Mouse (Mus musculus): ENCODE measurements at regions not wholly inside any gene's neighbourhood (a gene's known extent, or its start where the extent isn't known, plus 50 kb on each side); places are given as distances from the start of the nearest gene placed in this dataset.

- Histone ChIP-seq H3K27me3 (replicated peaks; ENCODE audit: control insufficient read depth, insufficient read depth, low read length) (no peaks in the 10 kb centered on the region), H3K27ac (ENCODE audit: low read length) (no peak overlapping the region), H3K36me3 (ENCODE audit: control insufficient read depth, insufficient read depth, low read length) (no peaks in the 10 kb centered on the region), H3K4me2 (ENCODE audit: low read depth, low read length) (peak overlapping the region; percentile 43), H3K9me3 (ENCODE audit: control insufficient read depth, low read length) (no peaks in the 10 kb centered on the region), H3K9ac (ENCODE audit: low read depth, low read length) (no peak overlapping the region), H3K4me1 (ENCODE audit: control insufficient read depth, insufficient read depth, low read length) (peaks cover 10% of the 10 kb centered on the region), H3K4me3 (ENCODE audit: low read length) (peak overlapping the region; percentile 17; the same call in 1 of the 2 replicates)
- peak; percentile 63 for ATAC-seq
- WGBS: 36% methylated on average over 6 of the region's 6 CpGs
Measured at GRCm38 (mm10) chr8:12041662-12042061, 201.4 kb downstream of the Tex29 start.

DNA sequence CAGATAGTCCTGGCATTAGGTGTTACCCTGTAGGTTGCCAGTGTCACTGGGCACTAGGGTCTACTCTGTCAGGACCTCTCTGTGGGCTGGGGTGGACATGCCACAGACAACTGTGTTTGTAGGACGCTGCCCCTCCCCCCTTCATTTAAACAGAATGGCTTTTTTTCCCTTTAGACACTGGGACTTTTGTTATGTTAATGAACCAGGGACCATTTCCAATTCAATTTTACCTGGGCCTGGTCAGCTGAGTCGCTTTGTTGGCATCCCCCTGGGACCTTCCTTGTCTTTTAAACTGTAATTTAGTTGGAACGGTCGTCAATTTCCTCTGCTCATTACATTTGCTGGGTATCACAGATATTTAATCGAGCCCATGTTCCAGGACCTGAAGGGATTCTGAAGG lies 210.6 kb downstream of the Tex29 start:
- Histone ChIP-seq H3K9ac (ENCODE audit: low read depth, low read length) (no peak overlapping the region; the same call in 1 of the 2 replicates), H3K4me3 (ENCODE audit: low read length) (no peak overlapping the region), H3K36me3 (ENCODE audit: control insufficient read depth, insufficient read depth, low read length) (no peaks in the 10 kb centered on the region), H3K9me3 (ENCODE audit: control insufficient read depth, low read length) (no peaks in the 10 kb centered on the region), H3K27me3 (replicated peaks; ENCODE audit: control insufficient read depth, insufficient read depth, low read length) (no peaks in the 10 kb centered on the region), H3K27ac (ENCODE audit: low read length) (no peak overlapping the region), H3K4me2 (ENCODE audit: low read depth, low read length) (no peak overlapping the region), H3K4me1 (ENCODE audit: control insufficient read depth, insufficient read depth, low read length) (no peaks in the 10 kb centered on the region)
- 62% methylated on average over 5 of the region's 5 CpGs for WGBS
- ATAC-seq: no peak

- H3K9me3 ChIP-seq (ENCODE audit: control insufficient read depth, low read length): no peaks in the 10 kb centered on the region
- 53% methylated on average over 12 of the region's 12 CpGs for WGBS
- no peak overlapping the region for H3K4me2 ChIP-seq (ENCODE audit: low read depth, low read length)
- no peak overlapping the region; the same call in 1 of the 2 replicates for H3K9ac ChIP-seq (ENCODE audit: low read depth, low read length)
- H3K27ac ChIP-seq (ENCODE audit: low read length): no peak overlapping the region
- no peaks in the 10 kb centered on the region for H3K36me3 ChIP-seq (ENCODE audit: control insufficient read depth, insufficient read depth, low read length)
- no peak overlapping the region for H3K4me3 ChIP-seq (ENCODE audit: low read length)
- no peak for ATAC-seq
- H3K27me3 ChIP-seq (replicated peaks; ENCODE audit: control insufficient read depth, insufficient read depth, low read length): no peaks in the 10 kb centered on the region
- no peaks in the 10 kb centered on the region for H3K4me1 ChIP-seq (ENCODE audit: control insufficient read depth, insufficient read depth, low read length)
Measured at GRCm38 (mm10) chr8:12051357-12051756, 211.1 kb downstream of the Tex29 start.

DNA sequence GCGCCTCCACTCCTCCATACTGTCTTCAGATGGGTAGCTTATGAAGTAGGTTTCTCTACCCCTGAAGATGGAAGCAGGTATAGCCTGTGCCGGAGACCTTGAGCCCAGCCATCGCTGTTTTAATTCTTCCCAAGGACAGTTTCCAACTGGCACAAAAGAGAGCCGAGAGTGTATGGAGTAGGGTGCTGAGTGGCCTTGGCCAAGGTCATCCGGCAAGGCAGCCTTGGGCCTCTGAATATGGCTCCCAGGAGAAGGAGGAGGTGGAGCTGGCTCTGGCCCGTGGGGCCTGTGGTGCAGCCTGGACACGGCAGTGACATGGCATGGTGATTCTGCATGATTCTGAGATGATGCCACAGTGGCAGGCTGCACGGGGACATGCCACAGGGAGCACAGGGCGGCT lies 215.7 kb downstream of the Tex29 start:
- Histone ChIP-seq H3K36me3 (ENCODE audit: control insufficient read depth, insufficient read depth, low read length) (no peaks in the 10 kb centered on the region), H3K4me1 (ENCODE audit: control insufficient read depth, insufficient read depth, low read length) (no peaks in the 10 kb centered on the region), H3K4me3 (ENCODE audit: low read length) (no peak overlapping the region), H3K9ac (ENCODE audit: low read depth, low read length) (no peak overlapping the region), H3K9me3 (ENCODE audit: control insufficient read depth, low read length) (no peaks in the 10 kb centered on the region), H3K4me2 (ENCODE audit: low read depth, low read length) (no peak overlapping the region), H3K27me3 (replicated peaks; ENCODE audit: control insufficient read depth, insufficient read depth, low read length) (no peaks in the 10 kb centered on the region), H3K27ac (ENCODE audit: low read length) (no peak overlapping the region)
- no peak for ATAC-seq
- WGBS: 87% methylated on average over 9 of the region's 9 CpGs

DNA sequence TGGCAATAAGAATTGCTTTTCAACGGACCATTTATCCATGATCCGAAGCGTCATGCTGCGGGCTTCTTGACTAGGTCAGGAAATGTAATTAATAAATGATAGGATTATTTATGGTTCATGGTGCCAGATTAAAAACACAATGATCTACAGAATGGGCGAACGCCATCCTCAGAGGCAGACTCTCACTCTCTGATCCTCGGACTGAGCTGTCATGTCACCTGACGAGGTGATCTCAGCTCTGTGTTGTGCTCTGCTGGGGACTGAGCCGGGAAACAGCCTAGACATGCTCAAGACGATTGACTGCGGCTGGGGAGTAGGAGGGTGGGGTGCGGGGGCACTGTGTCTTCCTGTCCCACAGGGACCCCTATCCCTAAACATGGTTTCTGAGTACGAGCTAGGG lies 217.4 kb upstream of the A230072I06Rik start:
- no peak for ATAC-seq
- H3K9me3 ChIP-seq (ENCODE audit: control insufficient read depth, low read length): no peaks in the 10 kb centered on the region
- no peaks in the 10 kb centered on the region for H3K27me3 ChIP-seq (replicated peaks; ENCODE audit: control insufficient read depth, insufficient read depth, low read length)
- H3K4me2 ChIP-seq (ENCODE audit: low read depth, low read length): no peak overlapping the region
- H3K36me3 ChIP-seq (ENCODE audit: control insufficient read depth, insufficient read depth, low read length): no peaks in the 10 kb centered on the region
- no peak overlapping the region for H3K4me3 ChIP-seq (ENCODE audit: low read length)
- no peak overlapping the region for H3K27ac ChIP-seq (ENCODE audit: low read length)
- no peaks in the 10 kb centered on the region for H3K4me1 ChIP-seq (ENCODE audit: control insufficient read depth, insufficient read depth, low read length)
- no peak overlapping the region for H3K9ac ChIP-seq (ENCODE audit: low read depth, low read length)
- 69% methylated on average over 13 of the region's 13 CpGs for WGBS

DNA sequence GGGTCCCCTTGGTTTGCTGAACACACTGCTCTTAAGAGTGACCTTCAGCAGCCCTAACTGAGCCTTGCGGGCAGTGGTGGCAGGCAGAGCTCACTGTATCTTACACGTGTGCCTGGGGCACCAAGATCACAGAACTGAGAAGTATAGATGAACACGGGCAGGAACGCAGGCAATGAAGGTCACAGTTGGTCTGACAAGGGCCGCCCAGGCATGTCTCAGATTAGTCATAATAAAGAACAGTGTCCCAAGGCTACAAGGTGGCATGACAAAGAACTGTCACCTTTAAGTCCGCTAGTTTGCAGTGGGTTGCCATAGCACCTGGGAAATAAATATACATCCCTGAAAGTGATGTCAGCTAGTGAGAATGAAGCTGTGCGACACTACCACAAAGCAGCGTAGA lies 215.9 kb upstream of the A230072I06Rik start:
- no peaks in the 10 kb centered on the region for H3K36me3 ChIP-seq (ENCODE audit: control insufficient read depth, insufficient read depth, low read length)
- H3K4me2 ChIP-seq (ENCODE audit: low read depth, low read length): no peak overlapping the region
- ATAC-seq: no peak
- H3K4me1 ChIP-seq (ENCODE audit: control insufficient read depth, insufficient read depth, low read length): no peaks in the 10 kb centered on the region
- no peaks in the 10 kb centered on the region for H3K27me3 ChIP-seq (replicated peaks; ENCODE audit: control insufficient read depth, insufficient read depth, low read length)
- 78% methylated on average over 8 of the region's 8 CpGs for whole genome bisulfite sequencing
- H3K4me3 ChIP-seq (ENCODE audit: low read length): no peak overlapping the region
- H3K9ac ChIP-seq (ENCODE audit: low read depth, low read length): no peak overlapping the region
- no peaks in the 10 kb centered on the region for H3K9me3 ChIP-seq (ENCODE audit: control insufficient read depth, low read length)
- no peak overlapping the region for H3K27ac ChIP-seq (ENCODE audit: low read length)

- ATAC-seq: no peak
- 84% methylated on average over 7 of the region's 7 CpGs for WGBS
Measured at GRCm38 (mm10) chr8:12064664-12065063, 214.0 kb upstream of the A230072I06Rik start.

DNA sequence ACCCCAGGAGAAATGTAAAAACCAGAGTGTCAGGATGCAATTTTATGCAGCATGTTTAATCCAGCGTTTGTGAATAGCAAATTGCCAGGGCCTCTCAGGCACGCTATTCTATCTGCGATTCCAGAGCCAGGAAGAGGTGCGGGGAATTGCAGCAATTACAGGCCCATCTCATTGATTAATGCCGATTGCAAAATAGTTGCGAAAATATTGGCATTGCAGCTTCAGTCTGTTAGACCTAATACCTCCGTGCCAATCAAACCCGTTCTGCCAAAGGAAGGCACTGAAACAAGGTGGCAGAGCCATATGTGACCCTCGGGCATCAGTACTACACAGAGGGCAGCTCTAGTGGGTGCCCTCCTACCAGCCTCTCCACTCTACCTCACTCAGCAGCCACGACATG lies 212.2 kb upstream of the A230072I06Rik start:
- Histone ChIP-seq H3K4me3 (ENCODE audit: low read length) (no peak overlapping the region), H3K36me3 (ENCODE audit: control insufficient read depth, insufficient read depth, low read length) (no peaks in the 10 kb centered on the region), H3K4me1 (ENCODE audit: control insufficient read depth, insufficient read depth, low read length) (no peaks in the 10 kb centered on the region), H3K9me3 (ENCODE audit: control insufficient read depth, low read length) (no peaks in the 10 kb centered on the region), H3K27me3 (replicated peaks; ENCODE audit: control insufficient read depth, insufficient read depth, low read length) (no peaks in the 10 kb centered on the region), H3K27ac (ENCODE audit: low read length) (no peak overlapping the region), H3K9ac (ENCODE audit: low read depth, low read length) (no peak overlapping the region), H3K4me2 (ENCODE audit: low read depth, low read length) (no peak overlapping the region)
- 89% methylated on average over 10 of the region's 10 CpGs for WGBS
- no peak for ATAC-seq

More at GRCm38 (mm10) chr8:12064664-12065063, 214.0 kb upstream of the A230072I06Rik start:
- Histone ChIP-seq H3K27ac (ENCODE audit: low read length) (no peak overlapping the region), H3K9ac (ENCODE audit: low read depth, low read length) (no peak overlapping the region), H3K36me3 (ENCODE audit: control insufficient read depth, insufficient read depth, low read length) (no peaks in the 10 kb centered on the region), H3K4me1 (ENCODE audit: control insufficient read depth, insufficient read depth, low read length) (no peaks in the 10 kb centered on the region), H3K4me3 (ENCODE audit: low read length) (no peak overlapping the region), H3K9me3 (ENCODE audit: control insufficient read depth, low read length) (no peaks in the 10 kb centered on the region), H3K4me2 (ENCODE audit: low read depth, low read length) (no peak overlapping the region), H3K27me3 (replicated peaks; ENCODE audit: control insufficient read depth, insufficient read depth, low read length) (no peaks in the 10 kb centered on the region)

- no peaks in the 10 kb centered on the region for H3K27me3 ChIP-seq (replicated peaks; ENCODE audit: control insufficient read depth, insufficient read depth, low read length)
- no peaks in the 10 kb centered on the region for H3K9me3 ChIP-seq (ENCODE audit: control insufficient read depth, low read length)
- no peak overlapping the region for H3K9ac ChIP-seq (ENCODE audit: low read depth, low read length)
- no peaks in the 10 kb centered on the region for H3K4me1 ChIP-seq (ENCODE audit: control insufficient read depth, insufficient read depth, low read length)
- no peak overlapping the region for H3K4me2 ChIP-seq (ENCODE audit: low read depth, low read length)
- H3K4me3 ChIP-seq (ENCODE audit: low read length): no peak overlapping the region
- H3K27ac ChIP-seq (ENCODE audit: low read length): no peak overlapping the region
- 71% methylated on average over 6 of the region's 6 CpGs for WGBS
- H3K36me3 ChIP-seq (ENCODE audit: control insufficient read depth, insufficient read depth, low read length): no peaks in the 10 kb centered on the region
- peak; percentile 53; the same call in 1 of the 2 replicates for ATAC-seq
Measured at GRCm38 (mm10) chr8:12073311-12073999, 205.2 kb upstream of the A230072I06Rik start.

DNA sequence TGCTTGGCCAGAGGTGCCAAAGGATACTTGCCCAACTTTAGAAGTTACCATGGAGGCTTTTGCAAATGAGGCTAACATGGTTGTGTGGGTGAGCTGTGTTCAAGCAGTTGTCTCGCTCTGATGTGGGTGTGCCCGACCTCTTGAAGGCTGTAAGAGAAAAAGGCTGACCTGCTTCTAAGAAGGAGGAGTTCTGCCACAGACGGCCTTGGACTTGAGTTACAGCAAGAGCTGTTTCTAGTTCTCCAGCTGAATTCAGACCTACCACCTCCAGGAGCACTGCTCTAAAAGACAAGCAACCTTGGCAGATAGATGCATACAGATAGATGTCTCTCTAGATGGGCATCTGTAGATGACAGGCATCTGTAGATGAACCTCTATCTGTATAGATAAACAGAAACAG lies 202.7 kb upstream of the A230072I06Rik start:
- no peak overlapping the region for H3K9ac ChIP-seq (ENCODE audit: low read depth, low read length)
- H3K27ac ChIP-seq (ENCODE audit: low read length): no peak overlapping the region
- H3K4me1 ChIP-seq (ENCODE audit: control insufficient read depth, insufficient read depth, low read length): no peaks in the 10 kb centered on the region
- no peak overlapping the region for H3K4me2 ChIP-seq (ENCODE audit: low read depth, low read length)
- H3K36me3 ChIP-seq (ENCODE audit: control insufficient read depth, insufficient read depth, low read length): no peaks in the 10 kb centered on the region
- no peaks in the 10 kb centered on the region for H3K27me3 ChIP-seq (replicated peaks; ENCODE audit: control insufficient read depth, insufficient read depth, low read length)
- WGBS: 70% methylated on average over 3 of the region's 3 CpGs
- H3K9me3 ChIP-seq (ENCODE audit: control insufficient read depth, low read length): no peaks in the 10 kb centered on the region
- ATAC-seq: no peak
- H3K4me3 ChIP-seq (ENCODE audit: low read length): no peak overlapping the region
